Mouse (Mus musculus) embryonic fibroblast, embryonic 13.5 days (primary cell): ENCODE results near the gene Onecut3. TPM values are rescaled to one million over a fixed set of nuclear protein-coding genes. Genes with fewer than 3 reads are reported as not detected.

Experiments used
- H3K27ac ChIP-seq: 2 replicates; pipeline ENCODE4 v1.5.1; 2012; ENCODE audit warnings: low read length, control low read depth, inconsistent platforms; ENCODE audit not compliant: insufficient read depth
- H3K4me1 ChIP-seq: 2 replicates; pipeline ENCODE4 v1.6.1; 2011; ENCODE audit warnings: low read length; ENCODE audit not compliant: control insufficient read depth, insufficient read depth
- H3K4me3 ChIP-seq: 2 replicates; pipeline ENCODE4 v1.5.1; 2011; ENCODE audit warnings: mild to moderate bottlenecking, control low read depth, low read length; ENCODE audit not compliant: insufficient read depth
- CTCF ChIP-seq: IDR thresholded peaks from 2 replicates; pipeline ENCODE4 v1.5.1; 2011; ENCODE audit warnings: mild to moderate bottlenecking, control low read depth, low read length, moderate library complexity, borderline replicate concordance; ENCODE audit not compliant: insufficient read depth
- POLR2A ChIP-seq: IDR thresholded peaks from 2 replicates; pipeline ENCODE4 v1.6.1; 2011; ENCODE audit warnings: low read depth, mild to moderate bottlenecking, control low read depth, low read length, moderate library complexity
- polyA plus RNA-seq: library from polyadenylated mRNA; stranded (reverse); fragments of >200 nt; gene quantifications from 2 replicates; pipeline ENCODE4 v1.2.4, GENCODE M21; 2011; ENCODE audit warnings: low read depth; ENCODE audit not compliant: missing spikeins, insufficient read length

Gene Onecut3
- polyA plus RNA-seq, 1 experiment = not detected

GRCm38 (mm10) chr10:80533704-80534103 is 39.1 kb downstream of the Onecut3 start:
- H3K4me1 ChIP-seq = 0 out of 2 replicates have a peak, but pooled peaks cover 3% of the 10 kb centered on the region
- H3K4me3 ChIP-seq = no peak overlapping the region
- no peak overlapping the region for H3K27ac ChIP-seq

GRCm38 (mm10) chr10:80535071-80535470 is 40.4 kb downstream of the Onecut3 start:
- no peak overlapping the region for H3K27ac ChIP-seq
- H3K4me3 ChIP-seq = no peak overlapping the region
- H3K4me1 ChIP-seq = 0 out of 2 replicates have a peak, but pooled peaks cover 3% of the 10 kb centered on the region
- TF ChIP-seq POLR2A (no peak), CTCF (no peak)

More at GRCm38 (mm10) chr10:80533704-80534103, 39.1 kb downstream of the Onecut3 start:
- no peak for TF ChIP-seq CTCF
- no peak for TF ChIP-seq POLR2A

GRCm38 (mm10) chr10:80535711-80536110 is 41.1 kb downstream of the Onecut3 start:
- 0 out of 2 replicates have a peak, but pooled peaks cover 3% of the 10 kb centered on the region for H3K4me1 ChIP-seq
- TF ChIP-seq CTCF (no peak), POLR2A (no peak)
- no peak overlapping the region for H3K4me3 ChIP-seq
- no peak overlapping the region for H3K27ac ChIP-seq

GRCm38 (mm10) chr10:80538180-80538579 is 43.5 kb downstream of the Onecut3 start:
- no peak overlapping the region for H3K4me3 ChIP-seq
- H3K27ac ChIP-seq = no peak overlapping the region
- TF ChIP-seq POLR2A (no peak), CTCF (no peak)
- 0 out of 2 replicates have a peak, but pooled peaks cover 3% of the 10 kb centered on the region for H3K4me1 ChIP-seq

GRCm38 (mm10) chr10:80538710-80539394 is 44.2 kb downstream of the Onecut3 start, which contains the start of gene Atp8b3:
Atp8b3 (minus strand) TSS chr10:80539124.
- Histone ChIP-seq H3K4me3 (no peak within 1 kb of the TSS), H3K4me1 (0 out of 2 replicates have a peak, but pooled peaks cover 3% of the 10 kb centered on the region), H3K27ac (no peak within 1 kb of the TSS)
- no peak for TF ChIP-seq CTCF
- TF ChIP-seq POLR2A = no peak

- Histone ChIP-seq H3K4me1 (0 out of 2 replicates have a peak, but pooled peaks cover 3% of the 10 kb centered on the region), H3K27ac (no peak overlapping the region), H3K4me3 (no peak overlapping the region)
- TF ChIP-seq CTCF (no peak), POLR2A (no peak)
These were observed 44.9 kb downstream of the Onecut3 start for GRCm38 (mm10) chr10:80539493-80539892.

- H3K27ac ChIP-seq = no peak overlapping the region
- TF ChIP-seq CTCF (no peak), POLR2A (no peak)
- H3K4me3 ChIP-seq = no peak overlapping the region
- H3K4me1 ChIP-seq = no peaks in the 10 kb centered on the region
These were observed 49.2 kb downstream of the Onecut3 start for GRCm38 (mm10) chr10:80543873-80544272.

- H3K27ac ChIP-seq = no peak overlapping the region
These were observed 51.0 kb downstream of the Onecut3 start for GRCm38 (mm10) chr10:80545590-80545989.

GRCm38 (mm10) chr10:80546945-80547344 is 52.3 kb downstream of the Onecut3 start:
- H3K27ac ChIP-seq = no peak overlapping the region
- TF ChIP-seq CTCF = no peak
- no peak overlapping the region for H3K4me3 ChIP-seq
- no peaks in the 10 kb centered on the region for H3K4me1 ChIP-seq

More at GRCm38 (mm10) chr10:80545590-80545989, 51.0 kb downstream of the Onecut3 start:
- H3K4me3 ChIP-seq = no peak overlapping the region
- TF ChIP-seq CTCF (no peak), POLR2A (no peak)
- no peaks in the 10 kb centered on the region for H3K4me1 ChIP-seq

GRCm38 (mm10) chr10:80547539-80547938 is 52.9 kb downstream of the Onecut3 start:
- no peak overlapping the region for H3K27ac ChIP-seq
- no peak overlapping the region for H3K4me3 ChIP-seq
- H3K4me1 ChIP-seq = no peaks in the 10 kb centered on the region
- no peak for TF ChIP-seq CTCF
- TF ChIP-seq POLR2A = no peak
